Mouse (Mus musculus): ENCODE measurements around the gene Sema3a. TPM values are rescaled to one million over a fixed set of nuclear protein-coding genes. Genes with fewer than 3 reads are reported as not detected.

Sema3a gene
- polyA plus RNA-seq, 1 experiment from 2014 or later: 3.6 TPM

DNA sequence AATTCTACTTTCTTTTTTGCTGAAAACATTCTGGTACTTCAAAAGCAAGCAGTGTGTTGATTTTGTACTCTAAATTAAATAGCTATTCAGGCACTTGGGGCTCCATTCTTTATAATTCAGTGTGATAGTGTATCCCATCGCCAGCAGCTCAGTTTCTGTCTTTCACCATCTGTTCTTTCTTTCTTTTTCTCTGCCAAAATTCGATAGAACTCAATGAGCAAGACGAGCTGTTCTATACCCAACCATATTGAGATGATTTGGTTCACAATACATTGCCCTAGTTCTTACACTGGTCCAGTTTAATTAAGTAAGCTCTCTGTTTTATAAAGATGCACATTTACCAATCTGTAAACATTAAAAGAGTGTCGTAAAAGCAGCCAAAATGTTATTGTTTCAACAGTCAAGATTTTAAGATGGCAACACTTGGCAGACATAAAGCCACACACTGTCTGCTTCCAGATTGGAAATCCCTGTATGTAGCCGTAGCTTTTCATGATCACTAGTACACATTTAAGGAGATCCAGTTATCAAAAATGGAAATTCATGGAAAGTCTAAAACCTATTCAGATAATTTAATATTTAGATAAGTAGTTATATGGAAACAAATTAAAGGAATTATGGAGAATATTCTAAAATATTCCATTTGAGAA, 296.2 kb downstream of the Sema3a start:
- H3K27me3 ChIP-seq (replicated peaks; ENCODE audit: control insufficient read depth, insufficient read depth, low read length): no peaks in the 10 kb centered on the region
- no peaks in the 10 kb centered on the region for H3K9me3 ChIP-seq (ENCODE audit: control insufficient read depth)
- WGBS: 71% methylated on average over 5 of the region's 5 CpGs
- no peaks in the 10 kb centered on the region for H3K36me3 ChIP-seq (ENCODE audit: control insufficient read depth, insufficient read depth)
- no peaks in the 10 kb centered on the region for H3K4me1 ChIP-seq (replicated peaks; ENCODE audit: control insufficient read depth, insufficient read depth, low read length)
- no peak for ATAC-seq
- no peak overlapping the region for H3K4me3 ChIP-seq (ENCODE audit: low read depth, low read length)
- no peak overlapping the region for H3K27ac ChIP-seq (ENCODE audit: low read depth, low read length)
- H3K4me2 ChIP-seq (replicated peaks; ENCODE audit: low read depth): no peak overlapping the region
- no peak overlapping the region for H3K9ac ChIP-seq (ENCODE audit: low read depth, low read length)
- TF ChIP-seq CTCF (IDR thresholded peaks at IDR 0.05; ENCODE audit: low read depth): no peak

DNA sequence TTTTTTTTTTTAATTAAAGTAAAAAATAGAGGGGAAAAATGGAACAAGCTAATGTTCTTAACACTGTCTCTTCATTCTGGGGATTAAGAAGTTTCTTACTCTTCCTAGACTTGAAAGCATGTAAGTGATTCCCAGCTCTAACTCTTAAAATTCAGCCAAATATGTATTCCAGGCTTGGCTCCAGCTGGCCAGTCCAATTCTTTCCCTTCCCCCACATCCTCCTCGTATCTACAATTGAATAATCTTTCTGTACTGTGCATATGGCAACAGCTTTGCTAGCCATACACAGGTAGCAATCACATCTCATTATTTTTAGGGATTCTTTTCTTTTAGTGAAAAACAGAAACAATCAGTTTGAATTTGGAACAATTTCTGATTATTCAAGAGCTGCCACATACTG, 303.5 kb downstream of the Sema3a start:
- Histone ChIP-seq H3K9ac (ENCODE audit: low read depth, low read length) (no peak overlapping the region), H3K4me2 (replicated peaks; ENCODE audit: low read depth) (no peak overlapping the region), H3K4me3 (ENCODE audit: low read depth, low read length) (no peak overlapping the region), H3K36me3 (ENCODE audit: control insufficient read depth, insufficient read depth) (no peaks in the 10 kb centered on the region), H3K27ac (ENCODE audit: low read depth, low read length) (no peak overlapping the region), H3K27me3 (replicated peaks; ENCODE audit: control insufficient read depth, insufficient read depth, low read length) (no peaks in the 10 kb centered on the region), H3K4me1 (replicated peaks; ENCODE audit: control insufficient read depth, insufficient read depth, low read length) (no peaks in the 10 kb centered on the region), H3K9me3 (ENCODE audit: control insufficient read depth) (no peaks in the 10 kb centered on the region)
- ATAC-seq: no peak
- TF ChIP-seq CTCF (IDR thresholded peaks at IDR 0.05; ENCODE audit: low read depth): no peak
- WGBS: 49% methylated on average over 1 of the region's 1 CpGs

DNA sequence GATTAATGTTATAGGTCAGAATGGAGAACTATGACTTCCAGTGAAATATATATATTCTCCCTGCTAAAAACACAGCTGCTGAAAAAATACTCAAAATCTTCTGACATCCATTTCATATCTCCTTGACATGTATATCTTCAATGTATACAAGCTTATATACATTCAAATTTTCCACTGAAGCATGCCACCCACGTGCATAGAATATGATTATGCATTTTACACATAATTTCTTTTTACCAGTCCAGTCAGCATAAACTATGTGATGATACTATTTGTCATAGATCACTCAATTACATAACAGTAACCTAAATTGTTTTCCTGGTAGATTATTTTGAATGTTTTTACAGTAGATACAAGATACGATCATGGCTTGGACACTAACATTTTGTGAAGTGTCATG, 306.6 kb downstream of the Sema3a start:
- Histone ChIP-seq H3K4me2 (replicated peaks; ENCODE audit: low read depth) (no peak overlapping the region), H3K36me3 (ENCODE audit: control insufficient read depth, insufficient read depth) (no peaks in the 10 kb centered on the region), H3K9me3 (ENCODE audit: control insufficient read depth) (no peaks in the 10 kb centered on the region), H3K27me3 (replicated peaks; ENCODE audit: control insufficient read depth, insufficient read depth, low read length) (no peaks in the 10 kb centered on the region), H3K27ac (ENCODE audit: low read depth, low read length) (no peak overlapping the region), H3K4me3 (ENCODE audit: low read depth, low read length) (no peak overlapping the region), H3K4me1 (replicated peaks; ENCODE audit: control insufficient read depth, insufficient read depth, low read length) (no peaks in the 10 kb centered on the region), H3K9ac (ENCODE audit: low read depth, low read length) (no peak overlapping the region)
- 65% methylated on average over 2 of the region's 2 CpGs for WGBS
- ATAC-seq: no peak
- no peak for TF ChIP-seq CTCF (IDR thresholded peaks at IDR 0.05; ENCODE audit: low read depth)

DNA sequence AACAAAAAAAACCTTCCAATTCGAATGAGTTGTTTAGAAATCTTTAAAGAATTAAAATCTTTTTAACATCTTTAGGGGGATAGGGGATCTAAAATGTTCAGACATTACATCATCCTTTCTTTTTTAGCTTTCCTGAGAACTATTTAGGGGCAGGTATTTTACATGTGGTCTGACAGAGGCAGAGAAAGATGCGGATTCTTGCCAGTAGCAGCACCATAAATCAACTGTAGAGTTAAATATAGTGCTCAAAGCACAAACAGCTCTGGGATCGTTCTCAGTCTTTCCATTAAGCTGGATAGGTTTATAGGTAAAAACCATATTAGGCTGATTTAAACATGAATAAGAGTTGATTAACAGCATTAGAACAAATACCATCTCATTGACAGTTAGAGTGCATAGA, 307.4 kb downstream of the Sema3a start:
- Histone ChIP-seq H3K9me3 (ENCODE audit: control insufficient read depth) (no peaks in the 10 kb centered on the region), H3K4me1 (replicated peaks; ENCODE audit: control insufficient read depth, insufficient read depth, low read length) (no peaks in the 10 kb centered on the region), H3K9ac (ENCODE audit: low read depth, low read length) (no peak overlapping the region), H3K4me2 (replicated peaks; ENCODE audit: low read depth) (no peak overlapping the region), H3K4me3 (ENCODE audit: low read depth, low read length) (no peak overlapping the region), H3K27ac (ENCODE audit: low read depth, low read length) (no peak overlapping the region), H3K27me3 (replicated peaks; ENCODE audit: control insufficient read depth, insufficient read depth, low read length) (no peaks in the 10 kb centered on the region), H3K36me3 (ENCODE audit: control insufficient read depth, insufficient read depth) (no peaks in the 10 kb centered on the region)
- no peak for TF ChIP-seq CTCF (IDR thresholded peaks at IDR 0.05; ENCODE audit: low read depth)
- 46% methylated on average over 3 of the region's 3 CpGs for WGBS
- ATAC-seq: no peak

DNA sequence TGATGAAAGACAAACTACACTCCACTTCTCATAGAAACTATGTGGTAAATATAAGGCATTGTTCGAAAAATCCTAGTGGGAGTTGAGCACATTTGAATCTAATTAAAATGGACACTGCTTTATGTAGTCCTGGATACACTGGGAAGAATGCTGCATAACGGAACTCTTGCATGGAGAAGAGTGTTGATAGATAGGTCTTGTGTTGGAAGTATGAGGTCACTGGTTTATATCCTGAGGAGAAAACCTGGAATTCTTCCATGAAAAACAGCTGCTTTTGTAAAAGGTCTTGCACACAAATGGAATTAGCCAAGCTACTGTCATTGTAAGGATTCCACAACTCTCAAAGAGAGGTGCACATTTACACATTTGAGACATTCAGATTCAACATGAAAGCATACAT, 308.1 kb downstream of the Sema3a start:
- Histone ChIP-seq H3K4me2 (replicated peaks; ENCODE audit: low read depth) (no peak overlapping the region), H3K4me1 (replicated peaks; ENCODE audit: control insufficient read depth, insufficient read depth, low read length) (no peaks in the 10 kb centered on the region), H3K27me3 (replicated peaks; ENCODE audit: control insufficient read depth, insufficient read depth, low read length) (no peaks in the 10 kb centered on the region), H3K36me3 (ENCODE audit: control insufficient read depth, insufficient read depth) (no peaks in the 10 kb centered on the region), H3K9me3 (ENCODE audit: control insufficient read depth) (no peaks in the 10 kb centered on the region), H3K4me3 (ENCODE audit: low read depth, low read length) (no peak overlapping the region), H3K27ac (ENCODE audit: low read depth, low read length) (no peak overlapping the region), H3K9ac (ENCODE audit: low read depth, low read length) (no peak overlapping the region)
- no peak for ATAC-seq
- no peak for TF ChIP-seq CTCF (IDR thresholded peaks at IDR 0.05; ENCODE audit: low read depth)
- 72% methylated on average over 2 of the region's 2 CpGs for WGBS

DNA sequence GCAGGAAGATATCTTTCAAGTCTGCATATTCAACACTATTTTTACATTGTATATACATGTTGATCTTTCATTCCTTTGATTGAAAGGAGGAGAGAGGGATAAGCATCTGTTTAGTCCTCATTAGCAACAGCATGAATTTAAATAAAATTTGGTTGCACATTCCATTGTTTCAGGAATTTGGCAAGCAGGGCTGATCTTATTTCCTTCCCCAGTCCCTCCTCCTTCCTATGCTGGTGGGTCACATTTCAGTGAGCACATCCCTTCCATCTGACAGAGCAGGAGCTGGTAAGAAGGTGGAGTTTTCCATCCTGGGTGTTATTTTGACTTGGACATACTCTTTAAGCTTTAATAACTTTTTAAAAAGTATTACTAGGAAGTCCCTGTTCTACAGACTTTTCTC, 315.9 kb downstream of the Sema3a start:
- Histone ChIP-seq H3K27ac (ENCODE audit: low read depth, low read length) (no peak overlapping the region), H3K4me3 (ENCODE audit: low read depth, low read length) (no peak overlapping the region), H3K36me3 (ENCODE audit: control insufficient read depth, insufficient read depth) (no peaks in the 10 kb centered on the region), H3K9me3 (ENCODE audit: control insufficient read depth) (no peaks in the 10 kb centered on the region), H3K9ac (ENCODE audit: low read depth, low read length) (no peak overlapping the region), H3K27me3 (replicated peaks; ENCODE audit: control insufficient read depth, insufficient read depth, low read length) (no peaks in the 10 kb centered on the region), H3K4me1 (replicated peaks; ENCODE audit: control insufficient read depth, insufficient read depth, low read length) (no peaks in the 10 kb centered on the region), H3K4me2 (replicated peaks; ENCODE audit: low read depth) (no peak overlapping the region)
- no peak for TF ChIP-seq CTCF (IDR thresholded peaks at IDR 0.05; ENCODE audit: low read depth)
- no peak for ATAC-seq
